Mouse (Mus musculus): ENCODE measurements around the gene Ptf1a. TPM values are rescaled to one million over a fixed set of nuclear protein-coding genes. Genes with fewer than 3 reads are reported as not detected.

Ptf1a gene
- not detected for total RNA-seq (2021)

- no peak for DNase-seq (ENCODE audit: low spot score in 2 of 2)
- intact Hi-C loops (cut with DNase I), result no loop called here
Observed at GRCm38 (mm10) chr2:19444931-19445831, at the start of gene Ptf1a. Gene Ptf1a (plus strand): TSS chr2:19445663.

- intact Hi-C loops (cut with DNase I), result no loop called here
Observed at GRCm38 (mm10) chr2:19405409-19405808, 40.1 kb upstream of the Ptf1a start.

GRCm38 (mm10) chr2:19406531-19406930 lies 38.9 kb upstream of the Ptf1a start:
- no peak for DNase-seq (ENCODE audit: low spot score in 2 of 2)
- intact Hi-C loops (cut with DNase I), result no loop called here

More at GRCm38 (mm10) chr2:19405409-19405808, 40.1 kb upstream of the Ptf1a start:
- DNase-seq (ENCODE audit: low spot score in 2 of 2), result no peak

- DNase-seq (ENCODE audit: low spot score in 2 of 2), result peak; percentile 45 to 55
- intact Hi-C loops (cut with DNase I), result loop anchor here (2.0 kb wide), 1 partner anchor 318 kb away; no protein-coding TSS in a partner anchor
Observed at GRCm38 (mm10) chr2:19414222-19414965, 31.1 kb upstream of the Ptf1a start.

GRCm38 (mm10) chr2:19415063-19415521 lies 30.4 kb upstream of the Ptf1a start:
- DNase-seq (ENCODE audit: low spot score in 2 of 2), result no peak

GRCm38 (mm10) chr2:19416066-19416465 lies 29.4 kb upstream of the Ptf1a start:
- intact Hi-C loops (cut with DNase I), result loop anchor here (5.0 kb wide), 1 partner anchor 1361 kb away; no protein-coding TSS in a partner anchor
- DNase-seq (ENCODE audit: low spot score in 2 of 2), result no peak

More at GRCm38 (mm10) chr2:19415063-19415521, 30.4 kb upstream of the Ptf1a start:
- intact Hi-C loops (cut with DNase I), result loop anchor here (1.0 to 5.0 kb wide), 3 partner anchors 104 to 1362 kb away; no protein-coding TSS in a partner anchor

GRCm38 (mm10) chr2:19419686-19420345 lies 25.6 kb upstream of the Ptf1a start:
- no peak for DNase-seq (ENCODE audit: low spot score in 2 of 2)
- intact Hi-C loops (cut with DNase I), result loop anchor here (5.0 to 10.0 kb wide), 2 partner anchors 235 to 1357 kb away; partner anchors contain the start of gene Otud1

GRCm38 (mm10) chr2:19422226-19422625 lies 23.2 kb upstream of the Ptf1a start:
- intact Hi-C loops (cut with DNase I), result loop anchor here (10.0 kb wide), 1 partner anchor 233 kb away; the partner anchor contains the start of gene Otud1
- no peak for DNase-seq (ENCODE audit: low spot score in 2 of 2)

- intact Hi-C loops (cut with DNase I), result loop anchor here (10.0 kb wide), 1 partner anchor 232 kb away; the partner anchor contains the start of gene Otud1
Observed at GRCm38 (mm10) chr2:19423086-19423485, 22.4 kb upstream of the Ptf1a start.

GRCm38 (mm10) chr2:19429031-19429430 lies 16.4 kb upstream of the Ptf1a start:
- no peak for DNase-seq (ENCODE audit: low spot score in 2 of 2)
- intact Hi-C loops (cut with DNase I), result loop anchor here (10.0 kb wide), 1 partner anchor 226 kb away; the partner anchor contains the start of gene Otud1

More at GRCm38 (mm10) chr2:19423086-19423485, 22.4 kb upstream of the Ptf1a start:
- DNase-seq (ENCODE audit: low spot score in 2 of 2), result no peak

GRCm38 (mm10) chr2:19429691-19430690 lies 15.5 kb upstream of the Ptf1a start:
- intact Hi-C loops (cut with DNase I), result loop anchor here (2.0 to 10.0 kb wide), 2 partner anchors 19 to 225 kb away; partner anchors contain the start of gene Otud1
- no peak for DNase-seq (ENCODE audit: low spot score in 2 of 2)

- intact Hi-C loops (cut with DNase I), result loop anchor here (2.0 kb wide), 1 partner anchor 18 kb away; no protein-coding TSS in a partner anchor
- no peak for DNase-seq (ENCODE audit: low spot score in 2 of 2)
Observed at GRCm38 (mm10) chr2:19430746-19431145, 14.7 kb upstream of the Ptf1a start.

- intact Hi-C loops (cut with DNase I), result loop anchor here (2.0 kb wide), 1 partner anchor 18 kb away; no protein-coding TSS in a partner anchor
- no peak for DNase-seq (ENCODE audit: low spot score in 2 of 2)
Observed at GRCm38 (mm10) chr2:19431186-19431585, 14.3 kb upstream of the Ptf1a start.

GRCm38 (mm10) chr2:19431614-19432323 lies 13.7 kb upstream of the Ptf1a start:
- intact Hi-C loops (cut with DNase I), result loop anchor here (2.0 kb wide), 1 partner anchor 17 kb away; no protein-coding TSS in a partner anchor

GRCm38 (mm10) chr2:19444346-19444745 lies 1.1 kb upstream of the Ptf1a start:
- intact Hi-C loops (cut with DNase I), result no loop called here
- DNase-seq (ENCODE audit: low spot score in 2 of 2), result no peak

More at GRCm38 (mm10) chr2:19431614-19432323, 13.7 kb upstream of the Ptf1a start:
- DNase-seq (ENCODE audit: low spot score in 2 of 2), result no peak

GRCm38 (mm10) chr2:19445871-19446501 lies 523 bp downstream of the Ptf1a start:
- no peak for DNase-seq (ENCODE audit: low spot score in 2 of 2)
- intact Hi-C loops (cut with DNase I), result no loop called here

- intact Hi-C loops (cut with DNase I), result no loop called here
Observed at GRCm38 (mm10) chr2:19446746-19447145, 1.3 kb downstream of the Ptf1a start.

More at GRCm38 (mm10) chr2:19446746-19447145, 1.3 kb downstream of the Ptf1a start:
- no peak for DNase-seq (ENCODE audit: low spot score in 2 of 2)

Measured in left cerebral cortex, postnatal 36 days (tissue).